Mouse (Mus musculus) hindbrain, embryonic 11.5 days (tissue): Measurements from ENCODE around the gene Runx1. TPM values are rescaled to one million over a fixed set of nuclear protein-coding genes. Genes with fewer than 3 reads are reported as not detected.

Source experiments
- ATAC-seq: fragments of 200-750 bp; cut with Nextera tagmentation; 2 replicates; pipeline ENCODE4 v1.8.0; 2017; ENCODE audit warnings: mild to moderate bottlenecking, moderate TSS enrichment, moderate library complexity; ENCODE audit not compliant: low FRiP score
- DNase-seq: peaks from one replicate; pipeline ENCODE4 v3.0.0-alpha.2; 2015; ENCODE audit warnings: low spot score
- H3K27ac ChIP-seq: fragments of 300-500 bp; sonication (generic); 2 replicates; pipeline ENCODE4 v1.5.1; 2014; ENCODE audit warnings: mild to moderate bottlenecking, low read depth, low read length
- H3K27me3 ChIP-seq: fragments of 300-500 bp; sonication (generic); 2 replicates; pipeline ENCODE4 v1.6.1; 2014; ENCODE audit warnings: mild to moderate bottlenecking, low read length, moderate library complexity, mixed read lengths; ENCODE audit not compliant: control insufficient read depth, insufficient read depth
- H3K36me3 ChIP-seq: fragments of 300-500 bp; sonication (generic); 2 replicates; pipeline ENCODE4 v1.6.1; 2014; ENCODE audit warnings: mild to moderate bottlenecking, low read length, moderate library complexity, mixed read lengths; ENCODE audit not compliant: control insufficient read depth, insufficient read depth
- H3K4me1 ChIP-seq: fragments of 300-500 bp; sonication (generic); replicated peaks from 2 replicates; pipeline ENCODE4 v1.6.1; 2014; ENCODE audit warnings: low read length, mixed read lengths; ENCODE audit not compliant: control insufficient read depth, insufficient read depth
- H3K4me2 ChIP-seq: fragments of 300-500 bp; sonication (generic); replicated peaks from 2 replicates; pipeline ENCODE4 v1.6.1; 2014; ENCODE audit warnings: mild to moderate bottlenecking, low read depth, low read length
- H3K4me3 ChIP-seq: fragments of 300-500 bp; sonication (generic); 2 replicates; pipeline ENCODE4 v1.5.1; 2014; ENCODE audit warnings: low read depth, low read length
- H3K9ac ChIP-seq: fragments of 300-500 bp; sonication (generic); 2 replicates; pipeline ENCODE4 v1.6.1; 2014; ENCODE audit warnings: low read depth, low read length
- H3K9me3 ChIP-seq: fragments of 300-500 bp; sonication (generic); 2 replicates; pipeline ENCODE4 v1.6.1; 2016; ENCODE audit warnings: low read length; ENCODE audit not compliant: control insufficient read depth
- WGBS: fragments of 180-500 bp; shearing (Covaris S2); extraction: QIAGEN DNeasy Blood & Tissue Kit; methylation state at CpG from one replicate; pipeline ENCODE4 v1.1.7; 2014; 5-methylcytosine and 5-hydroxymethylcytosine counted together
- polyA plus RNA-seq: library from polyadenylated mRNA; unstranded; fragments of >200 nt; fragmentation: Nextera tagmentation; extraction: Ambion mirVana; gene quantifications from 2 replicates; pipeline ENCODE4 v1.2.1, GENCODE M21; 2014

The Runx1 gene
- polyA plus RNA-seq, 1 experiment from 2014 or later = 2.6 TPM

- Histone ChIP-seq H3K4me3 (no peak overlapping the region), H3K4me1 (no peaks in the 10 kb centered on the region), H3K9ac (no peak overlapping the region), H3K36me3 (no peaks in the 10 kb centered on the region), H3K27ac (no peak overlapping the region), H3K27me3 (no peaks in the 10 kb centered on the region), H3K4me2 (no peak overlapping the region), H3K9me3 (no peaks in the 10 kb centered on the region)
- DNase-seq (no peak), ATAC-seq (no peak)
- 78% methylated on average over 11 of the region's 11 CpGs for WGBS
Observed at GRCm38 (mm10) chr16:92599451-92599850, 226.5 kb downstream of the Runx1 start.

GRCm38 (mm10) chr16:92597655-92598054, 228.3 kb downstream of the Runx1 start:
- no peak for ATAC-seq
- Histone ChIP-seq H3K9ac (no peak overlapping the region), H3K9me3 (no peaks in the 10 kb centered on the region)

GRCm38 (mm10) chr16:92592207-92592606, 233.7 kb downstream of the Runx1 start:
- Histone ChIP-seq H3K9me3 (no peaks in the 10 kb centered on the region), H3K27me3 (no peaks in the 10 kb centered on the region), H3K4me3 (no peak overlapping the region), H3K9ac (no peak overlapping the region), H3K27ac (no peak overlapping the region), H3K4me1 (no peaks in the 10 kb centered on the region), H3K36me3 (no peaks in the 10 kb centered on the region), H3K4me2 (no peak overlapping the region)
- no peak for DNase-seq
- 81% methylated on average over 6 of the region's 6 CpGs for WGBS
- ATAC-seq = no peak

More at GRCm38 (mm10) chr16:92597655-92598054, 228.3 kb downstream of the Runx1 start:
- H3K4me1 ChIP-seq = no peaks in the 10 kb centered on the region
- H3K27me3 ChIP-seq = no peaks in the 10 kb centered on the region
- H3K4me3 ChIP-seq = no peak overlapping the region
- no peak overlapping the region for H3K4me2 ChIP-seq
- no peaks in the 10 kb centered on the region for H3K36me3 ChIP-seq
- no peak for DNase-seq
- 66% methylated on average over 11 of the region's 11 CpGs for WGBS
- H3K27ac ChIP-seq = no peak overlapping the region

GRCm38 (mm10) chr16:92591783-92592182, 234.2 kb downstream of the Runx1 start:
- Histone ChIP-seq H3K27me3 (no peaks in the 10 kb centered on the region), H3K4me1 (no peaks in the 10 kb centered on the region), H3K9me3 (no peaks in the 10 kb centered on the region), H3K4me2 (no peak overlapping the region), H3K27ac (no peak overlapping the region), H3K9ac (no peak overlapping the region), H3K36me3 (no peaks in the 10 kb centered on the region), H3K4me3 (no peak overlapping the region)
- whole genome bisulfite sequencing = 96% methylated on average over 6 of the region's 6 CpGs
- ATAC-seq = no peak
- DNase-seq = no peak

- ATAC-seq (no peak), DNase-seq (no peak)
- H3K27ac ChIP-seq = no peak overlapping the region
- H3K27me3 ChIP-seq = no peaks in the 10 kb centered on the region
- no peaks in the 10 kb centered on the region for H3K36me3 ChIP-seq
- H3K9ac ChIP-seq = no peak overlapping the region
- no peak overlapping the region for H3K4me3 ChIP-seq
- H3K9me3 ChIP-seq = no peaks in the 10 kb centered on the region
- WGBS = 95% methylated on average over 4 of the region's 4 CpGs
- H3K4me1 ChIP-seq = no peaks in the 10 kb centered on the region
- H3K4me2 ChIP-seq = no peak overlapping the region
Observed at GRCm38 (mm10) chr16:92587836-92588235, 238.1 kb downstream of the Runx1 start.

- Histone ChIP-seq H3K36me3 (no peaks in the 10 kb centered on the region), H3K27ac (no peak overlapping the region), H3K4me3 (no peak overlapping the region), H3K27me3 (no peaks in the 10 kb centered on the region), H3K9me3 (no peaks in the 10 kb centered on the region), H3K4me1 (no peaks in the 10 kb centered on the region), H3K4me2 (no peak overlapping the region), H3K9ac (no peak overlapping the region)
- DNase-seq = no peak
- 89% methylated on average over 10 of the region's 10 CpGs for WGBS
- no peak for ATAC-seq
Observed at GRCm38 (mm10) chr16:92581767-92582166, 244.2 kb downstream of the Runx1 start.

- Histone ChIP-seq H3K4me1 (no peaks in the 10 kb centered on the region), H3K27me3 (no peaks in the 10 kb centered on the region), H3K9ac (no peak overlapping the region), H3K9me3 (no peaks in the 10 kb centered on the region), H3K4me3 (no peak overlapping the region), H3K27ac (no peak overlapping the region), H3K4me2 (no peak overlapping the region), H3K36me3 (no peaks in the 10 kb centered on the region)
- ATAC-seq = no peak
- 86% methylated on average over 10 of the region's 10 CpGs for WGBS
- DNase-seq = no peak
Observed at GRCm38 (mm10) chr16:92580981-92581380, 245.0 kb downstream of the Runx1 start.

- ATAC-seq (no peak), DNase-seq (no peak)
- Histone ChIP-seq H3K4me1 (no peaks in the 10 kb centered on the region), H3K4me2 (no peak overlapping the region), H3K9ac (no peak overlapping the region), H3K36me3 (no peaks in the 10 kb centered on the region), H3K4me3 (no peak overlapping the region), H3K27ac (no peak overlapping the region), H3K9me3 (no peaks in the 10 kb centered on the region), H3K27me3 (no peaks in the 10 kb centered on the region)
- 80% methylated on average over 7 of the region's 7 CpGs for WGBS
Observed at GRCm38 (mm10) chr16:92578915-92579653, 246.9 kb downstream of the Runx1 start.

GRCm38 (mm10) chr16:92577381-92577780, 248.6 kb downstream of the Runx1 start:
- Histone ChIP-seq H3K4me3 (no peak overlapping the region), H3K9me3 (no peaks in the 10 kb centered on the region), H3K4me1 (no peaks in the 10 kb centered on the region), H3K9ac (no peak overlapping the region), H3K27ac (no peak overlapping the region), H3K36me3 (no peaks in the 10 kb centered on the region), H3K27me3 (no peaks in the 10 kb centered on the region), H3K4me2 (no peak overlapping the region)
- ATAC-seq = no peak
- WGBS = 90% methylated on average over 9 of the region's 9 CpGs
- no peak for DNase-seq
